Mouse (Mus musculus) midbrain, embryonic 13.5 days (tissue): ENCODE data around the gene Adam15. TPM values are rescaled to one million over a fixed set of nuclear protein-coding genes. Genes with fewer than 3 reads are reported as not detected.

ENCODE experiments used
- ATAC-seq: fragments of 200-750 bp; cut with Nextera tagmentation; 2 replicates; pipeline ENCODE4 v1.8.0; 2017; ENCODE audit warnings: mild to moderate bottlenecking, moderate TSS enrichment, moderate library complexity
- H3K27ac ChIP-seq: fragments of 300-500 bp; sonication (generic); 2 replicates; pipeline ENCODE4 v1.5.1; 2015; ENCODE audit warnings: inconsistent platforms, mild to moderate bottlenecking, moderate library complexity
- H3K27me3 ChIP-seq: fragments of 300-500 bp; sonication (generic); 2 replicates; pipeline ENCODE4 v1.6.1; 2015; ENCODE audit warnings: mild to moderate bottlenecking, inconsistent platforms
- H3K36me3 ChIP-seq: fragments of 300-500 bp; sonication (generic); 2 replicates; pipeline ENCODE4 v1.6.1; 2015; ENCODE audit warnings: mild to moderate bottlenecking, inconsistent platforms
- H3K4me1 ChIP-seq: fragments of 300-500 bp; sonication (generic); replicated peaks from 2 replicates; pipeline ENCODE4 v1.6.1; 2015; ENCODE audit warnings: inconsistent platforms
- H3K4me2 ChIP-seq: fragments of 300-500 bp; sonication (generic); replicated peaks from 2 replicates; pipeline ENCODE4 v1.6.1; 2015; ENCODE audit warnings: moderate library complexity, mild to moderate bottlenecking, inconsistent platforms
- H3K4me3 ChIP-seq: fragments of 300-500 bp; sonication (generic); replicated peaks from 2 replicates; pipeline ENCODE4 v1.5.1; 2015; ENCODE audit warnings: mild to moderate bottlenecking, inconsistent platforms
- H3K9ac ChIP-seq: fragments of 300-500 bp; sonication (generic); replicated peaks from 2 replicates; pipeline ENCODE4 v1.6.1; 2015; ENCODE audit warnings: mild to moderate bottlenecking, inconsistent platforms
- H3K9me3 ChIP-seq: fragments of 300-500 bp; sonication (generic); 2 replicates; pipeline ENCODE4 v1.6.1; 2016; ENCODE audit warnings: mild to moderate bottlenecking, inconsistent platforms
- WGBS: fragments of 180-500 bp; shearing (Covaris S2); methylation state at CpG from one replicate; pipeline ENCODE4 v1.1.7; 2015; 5-methylcytosine and 5-hydroxymethylcytosine counted together
- polyA plus RNA-seq: library from polyadenylated mRNA; unstranded; fragments of >200 nt; fragmentation: Nextera tagmentation; extraction: Ambion mirVana; gene quantifications from 2 replicates; pipeline ENCODE4 v1.2.1, GENCODE M21; 2015

The Adam15 gene
- polyA plus RNA-seq, 1 experiment from 2014 or later: 34.2 TPM

- Histone ChIP-seq H3K9me3 (no peaks in the 10 kb centered on the region), H3K9ac (no peak overlapping the region), H3K4me2 (0 out of 2 replicates have a peak overlapping the region, but pooled peaks have one; percentile 8), H3K36me3 (peaks cover 18% of the 10 kb centered on the region), H3K4me1 (peaks cover 56% of the 10 kb centered on the region), H3K27me3 (peaks cover 6% of the 10 kb centered on the region; the same call in 1 of the 2 replicates), H3K27ac (no peak overlapping the region; the same call in 1 of the 2 replicates), H3K4me3 (no peak overlapping the region)
- 42% methylated on average over 3 of the region's 3 CpGs for WGBS
- ATAC-seq: no peak
Observed at GRCm38 (mm10) chr3:89330346-89330745, 19.4 kb downstream of the Adam15 start.

- Histone ChIP-seq H3K27ac (no peak overlapping the region), H3K9ac (no peak overlapping the region), H3K4me3 (no peak overlapping the region), H3K9me3 (no peaks in the 10 kb centered on the region), H3K4me1 (peaks cover 53% of the 10 kb centered on the region), H3K27me3 (peaks cover 12% of the 10 kb centered on the region; the same call in 1 of the 2 replicates), H3K4me2 (no peak overlapping the region), H3K36me3 (peaks cover 6% of the 10 kb centered on the region)
- 13% methylated on average over 4 of the region's 4 CpGs for WGBS
- no peak for ATAC-seq
Observed at GRCm38 (mm10) chr3:89328623-89329022, 21.2 kb downstream of the Adam15 start.

DNA sequence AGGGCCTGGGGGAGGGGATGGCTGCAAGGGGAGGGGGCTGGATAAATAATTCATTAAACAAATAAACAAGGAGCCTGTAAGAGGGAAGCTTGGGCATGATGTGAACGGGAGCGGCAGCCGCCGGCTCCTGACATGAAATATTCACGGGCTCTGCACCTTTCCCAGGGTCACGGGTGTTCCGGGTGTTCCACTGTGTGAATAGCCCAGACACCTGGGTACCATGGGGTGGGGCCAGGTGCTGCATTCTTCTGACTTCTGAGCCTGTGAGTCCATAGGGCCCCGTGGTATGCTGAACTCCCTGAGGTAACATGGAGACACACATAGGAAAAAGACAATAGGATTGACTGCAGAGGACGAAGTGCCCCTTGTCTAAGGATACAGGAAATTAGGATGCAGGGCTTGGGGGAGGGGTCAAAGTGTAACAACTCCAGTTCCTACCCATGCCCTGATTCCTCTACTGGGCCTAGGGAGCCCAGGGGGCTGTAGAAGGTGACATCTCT is 22.4 kb downstream of the Adam15 start:
- no peak overlapping the region for H3K4me3 ChIP-seq
- peaks cover 48% of the 10 kb centered on the region for H3K4me1 ChIP-seq
- H3K36me3 ChIP-seq: no peaks in the 10 kb centered on the region
- no peak overlapping the region for H3K4me2 ChIP-seq
- 42% methylated on average over 9 of the region's 9 CpGs for WGBS
- H3K27ac ChIP-seq: 0 out of 2 replicates have a peak overlapping the region, but pooled peaks have one; percentile 8
- no peak for ATAC-seq
- no peaks in the 10 kb centered on the region for H3K9me3 ChIP-seq
- H3K27me3 ChIP-seq: peaks cover 17% of the 10 kb centered on the region; the same call in 1 of the 2 replicates
- no peak overlapping the region for H3K9ac ChIP-seq

DNA sequence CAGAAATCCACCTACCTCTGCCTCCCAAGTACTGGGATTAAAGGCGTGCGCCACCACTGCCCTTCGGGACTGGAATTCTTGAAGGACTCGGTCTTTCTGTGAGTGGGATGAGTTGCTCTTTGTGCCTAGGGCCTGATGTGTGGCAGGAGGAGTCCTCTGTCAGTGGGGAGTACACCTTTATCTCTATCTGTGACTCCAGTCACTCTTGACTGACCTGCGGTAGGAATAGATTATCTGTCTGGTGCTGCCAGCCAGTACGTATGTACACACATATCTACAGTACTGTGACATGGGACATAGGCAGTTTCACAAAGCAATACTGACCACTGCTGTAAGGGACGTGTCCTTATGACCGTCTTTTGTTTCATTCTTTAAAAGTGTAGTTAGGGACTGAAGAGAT is 23.9 kb downstream of the Adam15 start:
- H3K9ac ChIP-seq: no peak overlapping the region
- WGBS: 87% methylated on average over 8 of the region's 8 CpGs
- ATAC-seq: no peak
- no peak overlapping the region for H3K4me2 ChIP-seq
- no peak overlapping the region for H3K4me3 ChIP-seq
- no peak overlapping the region for H3K27ac ChIP-seq
- H3K4me1 ChIP-seq: peaks cover 48% of the 10 kb centered on the region
- no peaks in the 10 kb centered on the region for H3K36me3 ChIP-seq
- no peaks in the 10 kb centered on the region for H3K9me3 ChIP-seq
- peaks cover 26% of the 10 kb centered on the region for H3K27me3 ChIP-seq

GRCm38 (mm10) chr3:89322514-89323165 is 27.2 kb downstream of the Adam15 start, which contains the start of gene Efna3:
Efna3 (minus strand) TSS chr3:89322965.
- peak; percentile 55 for ATAC-seq
- H3K36me3 ChIP-seq: no peaks in the 10 kb centered on the region
- H3K4me2 ChIP-seq: peak within 1 kb of the TSS; percentile 79
- H3K9ac ChIP-seq: peak within 1 kb of the TSS; percentile 86
- H3K9me3 ChIP-seq: no peaks in the 10 kb centered on the region
- under 1% methylated on average over 49 of the region's 53 CpGs for WGBS
- H3K4me3 ChIP-seq: peak within 1 kb of the TSS; percentile 64
- H3K4me1 ChIP-seq: peaks cover 61% of the 10 kb centered on the region
- peaks cover 54% of the 10 kb centered on the region for H3K27me3 ChIP-seq
- H3K27ac ChIP-seq: peak within 1 kb of the TSS; percentile 86

- H3K4me2 ChIP-seq: peak overlapping the region; percentile 79
- peaks cover 61% of the 10 kb centered on the region for H3K4me1 ChIP-seq
- no peaks in the 10 kb centered on the region for H3K9me3 ChIP-seq
- no peaks in the 10 kb centered on the region for H3K36me3 ChIP-seq
- peaks cover 57% of the 10 kb centered on the region for H3K27me3 ChIP-seq
- H3K27ac ChIP-seq: peak overlapping the region; percentile 86
- peak overlapping the region; percentile 64 for H3K4me3 ChIP-seq
- peak overlapping the region; percentile 86 for H3K9ac ChIP-seq
- WGBS: under 1% methylated on average over 14 of the region's 14 CpGs
- no peak for ATAC-seq
Observed at GRCm38 (mm10) chr3:89322131-89322500, 27.7 kb downstream of the Adam15 start.

- 1% methylated on average over 61 of the region's 66 CpGs for whole genome bisulfite sequencing
- no peaks in the 10 kb centered on the region for H3K36me3 ChIP-seq
- H3K4me2 ChIP-seq: peak overlapping the region; percentile 79
- ATAC-seq: peak; percentile 31
- peaks cover 64% of the 10 kb centered on the region for H3K4me1 ChIP-seq
- H3K27ac ChIP-seq: peak overlapping the region; percentile 86
- H3K4me3 ChIP-seq: peak overlapping the region; percentile 64
- H3K9me3 ChIP-seq: no peaks in the 10 kb centered on the region
- peak overlapping the region; percentile 86 for H3K9ac ChIP-seq
- H3K27me3 ChIP-seq: peaks cover 60% of the 10 kb centered on the region
Observed at GRCm38 (mm10) chr3:89321183-89322130, 28.3 kb downstream of the Adam15 start.

GRCm38 (mm10) chr3:89320581-89321182 is 29.1 kb downstream of the Adam15 start:
- Histone ChIP-seq H3K9me3 (no peaks in the 10 kb centered on the region), H3K27me3 (peaks cover 68% of the 10 kb centered on the region), H3K4me1 (peaks cover 72% of the 10 kb centered on the region), H3K4me3 (peak overlapping the region; percentile 64), H3K36me3 (no peaks in the 10 kb centered on the region), H3K4me2 (peak overlapping the region; percentile 79), H3K9ac (peak overlapping the region; percentile 86), H3K27ac (peak overlapping the region; percentile 86)
- ATAC-seq: no peak
- WGBS: 1% methylated on average over 41 of the region's 41 CpGs

- H3K4me1 ChIP-seq: peaks cover 81% of the 10 kb centered on the region
- peaks cover 5% of the 10 kb centered on the region for H3K36me3 ChIP-seq
- H3K9ac ChIP-seq: peak overlapping the region; percentile 86
- H3K4me2 ChIP-seq: peak overlapping the region; percentile 79
- WGBS: 2% methylated on average over 58 of the region's 58 CpGs
- no peak for ATAC-seq
- no peaks in the 10 kb centered on the region for H3K9me3 ChIP-seq
- peak overlapping the region; percentile 64 for H3K4me3 ChIP-seq
- H3K27me3 ChIP-seq: peaks cover 69% of the 10 kb centered on the region
- H3K27ac ChIP-seq: peak overlapping the region; percentile 65
Observed at GRCm38 (mm10) chr3:89319591-89320350, 30.0 kb downstream of the Adam15 start.

GRCm38 (mm10) chr3:89318971-89319590 is 30.7 kb downstream of the Adam15 start:
- H3K27me3 ChIP-seq: peaks cover 65% of the 10 kb centered on the region
- peaks cover 9% of the 10 kb centered on the region for H3K36me3 ChIP-seq
- H3K4me3 ChIP-seq: peak overlapping the region; percentile 64
- ATAC-seq: no peak
- 0 out of 2 replicates have a peak overlapping the region, but pooled peaks have one; percentile 11 for H3K27ac ChIP-seq
- H3K9me3 ChIP-seq: no peaks in the 10 kb centered on the region
- H3K4me1 ChIP-seq: peaks cover 82% of the 10 kb centered on the region
- H3K4me2 ChIP-seq: peak overlapping the region; percentile 79
- 8% methylated on average over 21 of the region's 21 CpGs for WGBS
- peak overlapping the region; percentile 59 for H3K9ac ChIP-seq
